In the genomic region with DNA sequence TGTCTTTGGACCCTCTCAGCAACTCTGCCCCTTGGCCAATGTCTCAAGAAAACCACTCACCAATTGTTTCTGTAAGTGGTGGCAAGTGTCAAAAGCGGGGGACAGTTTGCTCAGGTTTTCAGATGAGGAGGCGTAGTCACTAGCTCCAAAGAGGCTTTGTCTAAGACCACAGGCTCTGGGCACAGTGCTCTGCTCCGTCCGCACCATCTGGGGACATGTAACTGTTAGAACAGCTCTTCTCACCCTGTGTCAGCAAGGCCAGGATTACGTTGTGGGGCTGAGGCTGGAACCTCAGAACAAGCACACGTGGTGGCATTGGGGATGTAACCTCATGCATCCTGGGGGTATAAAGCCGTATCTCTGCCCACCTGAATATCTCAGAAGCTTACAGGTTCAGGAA, we compare ENCODE assay signal across 20 mouse cellular contexts. TPM values are rescaled to one million over a fixed set of nuclear protein-coding genes. Genes with fewer than 3 reads are reported as not detected.
DNase-seq lines count a peak whose midpoint lies in the region; ATAC-seq lines count a peak whose summit lies in the region.
"Had no signal": no experiment of that assay in that cellular context is flagged by ENCODE, and none has a peak within 500 bp of the region (broad histone marks: within the 10 kb centered on the region; RNA-seq: fewer than 3 reads in every experiment).

No protein-coding gene starts in this region.

- H3K4me3 ChIP-seq in forebrain, embryonic 13.5 days, result no peak overlapping the region
- no peak overlapping the region for H3K4me3 ChIP-seq in forebrain, embryonic 14.5 days (ENCODE audit: low read depth, low read length)
- peak overlapping the region; percentile 14 for H3K4me3 ChIP-seq in megakaryocyte, embryonic 14.5 days (replicated peaks)
- H3K4me3 ChIP-seq in embryonic facial prominence, embryonic 12.5 days, result 0 out of 2 replicates have a peak overlapping the region, but pooled peaks have one; percentile 5
- H3K4me3 ChIP-seq: hindbrain, embryonic 15.5 days; liver, embryonic 15.5 days had no signal

- no peaks in the 10 kb centered on the region; the same call in 1 of the 2 replicates for H3K27me3 ChIP-seq in forebrain, embryonic 13.5 days
- no peaks in the 10 kb centered on the region for H3K27me3 ChIP-seq in forebrain, embryonic 14.5 days (replicated peaks; ENCODE audit: control insufficient read depth, insufficient read depth, low read length)
- H3K27me3 ChIP-seq in megakaryocyte, embryonic 14.5 days (replicated peaks), result peaks cover 96% of the 10 kb centered on the region
- no peaks in the 10 kb centered on the region for H3K27me3 ChIP-seq in embryonic facial prominence, embryonic 12.5 days
- H3K27me3 ChIP-seq: hindbrain, embryonic 15.5 days had no signal

- no peak overlapping the region for H3K27ac ChIP-seq in forebrain, embryonic 13.5 days
- no peak overlapping the region for H3K27ac ChIP-seq in forebrain, embryonic 14.5 days (ENCODE audit: low read depth, low read length)
- no peak overlapping the region for H3K27ac ChIP-seq in embryonic facial prominence, embryonic 12.5 days
- H3K27ac ChIP-seq: hindbrain, embryonic 15.5 days; liver, embryonic 15.5 days had no signal

- H3K9ac ChIP-seq in forebrain, embryonic 13.5 days, result no peak overlapping the region
- H3K9ac ChIP-seq in forebrain, embryonic 14.5 days (ENCODE audit: low read length), result no peak overlapping the region
- no peak overlapping the region for H3K9ac ChIP-seq in embryonic facial prominence, embryonic 12.5 days
- H3K9ac ChIP-seq: hindbrain, embryonic 15.5 days; liver, embryonic 15.5 days had no signal

- 0 out of 2 replicates have a peak overlapping the region, but pooled peaks have one; percentile 97 for H3K4me2 ChIP-seq in forebrain, embryonic 13.5 days
- H3K4me2 ChIP-seq in forebrain, embryonic 14.5 days (ENCODE audit: low read length), result no peak overlapping the region
- H3K4me2 ChIP-seq in embryonic facial prominence, embryonic 12.5 days (replicated peaks), result no peak overlapping the region

- peaks cover 22% of the 10 kb centered on the region for H3K4me1 ChIP-seq in forebrain, embryonic 13.5 days
- peaks cover 16% of the 10 kb centered on the region; the same call in 1 of the 2 replicates for H3K4me1 ChIP-seq in forebrain, embryonic 14.5 days (ENCODE audit: control insufficient read depth, insufficient read depth, low read length)
- peaks cover 42% of the 10 kb centered on the region for H3K4me1 ChIP-seq in megakaryocyte, embryonic 14.5 days
- H3K4me1 ChIP-seq in embryonic facial prominence, embryonic 12.5 days, result peaks cover 13% of the 10 kb centered on the region

- no peaks in the 10 kb centered on the region for H3K9me3 ChIP-seq in forebrain, embryonic 13.5 days (replicated peaks)
- no peaks in the 10 kb centered on the region for H3K9me3 ChIP-seq in forebrain, embryonic 14.5 days (replicated peaks; ENCODE audit: control insufficient read depth, low read length)
- no peaks in the 10 kb centered on the region for H3K9me3 ChIP-seq in megakaryocyte, embryonic 14.5 days
- H3K9me3 ChIP-seq in embryonic facial prominence, embryonic 12.5 days, result no peaks in the 10 kb centered on the region
- H3K9me3 ChIP-seq: heart, embryonic 10.5 days; hindbrain, embryonic 15.5 days; limb, embryonic 10.5 days; liver, embryonic 15.5 days had no signal

- ATAC-seq in forebrain, embryonic 13.5 days, result no peak
- no peak for ATAC-seq in forebrain, embryonic 14.5 days
- no peak for ATAC-seq in megakaryocyte, adult 5-6 weeks (ENCODE audit: poor library complexity, severe bottlenecking)
- ATAC-seq in embryonic facial prominence, embryonic 12.5 days (ENCODE audit: insufficient number of reproducible peaks, insufficient read depth, low FRiP score, low TSS enrichment), result no peak
- no peak for ATAC-seq in inflammation-experienced regulatory T-cells, adult 6 months
- ATAC-seq: CD4-positive, CD25-positive, alpha-beta regulatory T cell, adult 4 months had no signal

- WGBS in forebrain, embryonic 13.5 days, result 87% methylated on average over 7 of the region's 7 CpGs
- 90% methylated on average over 7 of the region's 7 CpGs for WGBS in forebrain, embryonic 14.5 days
- 82% methylated on average over 7 of the region's 7 CpGs for WGBS in embryonic facial prominence, embryonic 12.5 days

- DNase-seq in forebrain, embryonic 14.5 days (ENCODE audit: low spot score), result no peak
- DNase-seq in embryo, embryonic 9.5 days (ENCODE audit: extremely low spot score), result no peak
- DNase-seq: adrenal gland, adult 2 months; cerebellum, adult 11 months; cerebellum, postnatal 10 days; kidney, adult 2 months; kidney, postnatal 10 days; liver; lung, postnatal 36 days had no signal

- H3K36me3 ChIP-seq in forebrain, embryonic 13.5 days (ENCODE audit: poor library complexity, severe bottlenecking), result no peaks in the 10 kb centered on the region
- H3K36me3 ChIP-seq in forebrain, embryonic 14.5 days (ENCODE audit: control insufficient read depth, insufficient read depth, low read length), result no peaks in the 10 kb centered on the region
- no peaks in the 10 kb centered on the region for H3K36me3 ChIP-seq in megakaryocyte, embryonic 14.5 days (replicated peaks; ENCODE audit: low read length)
- no peaks in the 10 kb centered on the region for H3K36me3 ChIP-seq in embryonic facial prominence, embryonic 12.5 days
- H3K36me3 ChIP-seq: heart, embryonic 10.5 days; hindbrain, embryonic 15.5 days; limb, embryonic 10.5 days; liver, embryonic 15.5 days had no signal

RNA-seq across cellular contexts. Expression of a gene that starts 1.4 kb away (rescaled TPM):
- polyA plus RNA-seq in forebrain, embryonic 13.5 days (2015; fragmentation: Nextera tagmentation; extraction: Ambion mirVana), result 1.7 and 2.6 TPM in 2 replicates
- polyA plus RNA-seq in forebrain, embryonic 14.5 days (2014; fragmentation: Nextera tagmentation; extraction: Ambion mirVana), result 3.0 and 3.6 TPM in 2 replicates
- polyA plus RNA-seq in megakaryocyte, embryonic 14.5 days (2012; ENCODE audit: insufficient read depth, low replicate concordance), result 2.7 and 5.0 TPM in 2 replicates
- 0.18 and 0.40 TPM in 2 replicates for total RNA-seq in megakaryocyte, adult 5-6 weeks (2015)
- 0.99 and 1.1 TPM in 2 replicates for total RNA-seq in megakaryocyte, adult 5-6 weeks (2017)
- 4.2 and 4.5 TPM in 2 replicates for polyA plus RNA-seq in embryonic facial prominence, embryonic 12.5 days (2016; fragmentation: Nextera tagmentation; extraction: Ambion mirVana)
- not detected for polyA plus RNA-seq in inflammation-experienced regulatory T-cells, adult 6 months (2017; shearing (Covaris generic))
- total RNA-seq: MEL had no signal

RNA-seq across cellular contexts. Expression of a gene that starts 59.6 kb away (rescaled TPM):
- polyA plus RNA-seq in forebrain, embryonic 13.5 days (2015; fragmentation: Nextera tagmentation; extraction: Ambion mirVana), result 126 and 141 TPM in 2 replicates
- 66.6 and 88.4 TPM in 2 replicates for polyA plus RNA-seq in forebrain, embryonic 14.5 days (2014; fragmentation: Nextera tagmentation; extraction: Ambion mirVana)
- polyA plus RNA-seq in megakaryocyte, embryonic 14.5 days (2012; ENCODE audit: insufficient read depth, low replicate concordance), result 473 and 551 TPM in 2 replicates
- total RNA-seq in megakaryocyte, adult 5-6 weeks (2015), result 68.9 and 69.0 TPM in 2 replicates
- total RNA-seq in megakaryocyte, adult 5-6 weeks (2017), result 44.3 and 45.9 TPM in 2 replicates
- polyA plus RNA-seq in embryonic facial prominence, embryonic 12.5 days (2016; fragmentation: Nextera tagmentation; extraction: Ambion mirVana), result 140 and 145 TPM in 2 replicates
- 10 to 100 TPM; 36.5 to 78.0 (median 49.8) TPM for polyA plus RNA-seq in inflammation-experienced regulatory T-cells, adult 6 months (2017; shearing (Covaris generic))

RNA-seq across cellular contexts. Expression of a gene that starts 59.8 kb away (rescaled TPM):
- polyA plus RNA-seq in forebrain, embryonic 13.5 days (2015; fragmentation: Nextera tagmentation; extraction: Ambion mirVana), result 16.3 and 21.0 TPM in 2 replicates
- 26.8 and 31.9 TPM in 2 replicates for polyA plus RNA-seq in forebrain, embryonic 14.5 days (2014; fragmentation: Nextera tagmentation; extraction: Ambion mirVana)
- 55.0 and 64.0 TPM in 2 replicates for polyA plus RNA-seq in megakaryocyte, embryonic 14.5 days (2012; ENCODE audit: insufficient read depth, low replicate concordance)
- 26.2 and 29.6 TPM in 2 replicates for total RNA-seq in megakaryocyte, adult 5-6 weeks (2015)
- total RNA-seq in megakaryocyte, adult 5-6 weeks (2017), result 13.9 and 14.2 TPM in 2 replicates
- 23.8 and 26.9 TPM in 2 replicates for polyA plus RNA-seq in embryonic facial prominence, embryonic 12.5 days (2016; fragmentation: Nextera tagmentation; extraction: Ambion mirVana)
- polyA plus RNA-seq in inflammation-experienced regulatory T-cells, adult 6 months (2017; shearing (Covaris generic)), result 1 to 10 TPM; 1.8 to 2.6 (median 1.9) TPM

Comparison
In these comparisons a context has a peak if more than half of its experiments do, and no peak if none do; other contexts are left out.
1. H3K4me3 ChIP-seq: peak in megakaryocyte, embryonic 14.5 days (single experiment) and embryonic facial prominence, embryonic 12.5 days (single experiment); none in forebrain, embryonic 13.5 days (single experiment) and forebrain, embryonic 14.5 days (single experiment).